Mouse (Mus musculus) forebrain, embryonic 12.5 days (tissue): ENCODE measurements around the gene Nampt. TPM values are rescaled to one million over a fixed set of nuclear protein-coding genes. Genes with fewer than 3 reads are reported as not detected.

Source experiments
- ATAC-seq: fragments of 200-750 bp; cut with Nextera tagmentation; 2 replicates; pipeline ENCODE4 v1.8.0; 2017; ENCODE audit warnings: moderate TSS enrichment; ENCODE audit not compliant: low FRiP score
- H3K27ac ChIP-seq: fragments of 300-500 bp; sonication (generic); 2 replicates; pipeline ENCODE4 v1.5.1; 2016; ENCODE audit warnings: mild to moderate bottlenecking
- H3K27me3 ChIP-seq: fragments of 300-500 bp; sonication (generic); 2 replicates; pipeline ENCODE4 v1.6.1; 2016; ENCODE audit warnings: mild to moderate bottlenecking
- H3K36me3 ChIP-seq: fragments of 300-500 bp; sonication (generic); replicated peaks from 2 replicates; pipeline ENCODE4 v1.6.1; 2016; ENCODE audit warnings: mild to moderate bottlenecking
- H3K4me1 ChIP-seq: fragments of 300-500 bp; sonication (generic); 2 replicates; pipeline ENCODE4 v1.6.1; 2016
- H3K4me2 ChIP-seq: fragments of 300-500 bp; sonication (generic); 2 replicates; pipeline ENCODE4 v1.6.1; 2016; ENCODE audit warnings: mild to moderate bottlenecking, moderate library complexity
- H3K4me3 ChIP-seq: fragments of 300-500 bp; sonication (generic); replicated peaks from 2 replicates; pipeline ENCODE4 v1.5.1; 2016; ENCODE audit warnings: mild to moderate bottlenecking
- H3K9ac ChIP-seq: fragments of 300-500 bp; sonication (generic); 2 replicates; pipeline ENCODE4 v1.6.1; 2016; ENCODE audit warnings: mild to moderate bottlenecking
- H3K9me3 ChIP-seq: fragments of 300-500 bp; sonication (generic); 2 replicates; pipeline ENCODE4 v1.6.1; 2016
- WGBS: fragments of 180-500 bp; shearing (Covaris S2); methylation state at CpG from one replicate; pipeline ENCODE4 v1.1.7; 2016; 5-methylcytosine and 5-hydroxymethylcytosine counted together
- polyA plus RNA-seq: library from polyadenylated mRNA; unstranded; fragments of >200 nt; fragmentation: Nextera tagmentation; extraction: Ambion mirVana; gene quantifications from 2 replicates; pipeline ENCODE4 v1.2.1, GENCODE M21; 2016

The Nampt gene
- polyA plus RNA-seq, 1 experiment from 2014 or later = 31.1 TPM

DNA sequence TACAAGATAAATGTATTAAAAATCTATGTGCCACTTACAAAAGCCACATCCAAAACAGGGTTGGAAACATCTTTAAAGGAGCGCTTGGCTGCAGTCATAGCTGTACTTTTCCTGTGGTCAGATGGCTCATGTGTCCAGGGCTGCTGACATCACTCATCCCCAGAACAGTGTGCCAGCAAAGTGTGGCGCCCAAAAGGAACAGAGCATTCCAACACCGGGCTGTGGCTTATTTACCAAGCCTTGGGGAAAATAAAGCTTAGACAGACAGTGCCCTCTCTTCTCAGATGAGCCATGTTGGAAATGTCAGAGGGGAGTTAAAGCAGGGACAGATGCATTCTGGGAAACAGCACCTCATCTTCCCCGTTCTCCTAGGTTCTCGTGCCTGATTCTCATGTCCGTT, 35.5 kb downstream of the Nampt start:
- peaks cover 20% of the 10 kb centered on the region for H3K36me3 ChIP-seq
- H3K27me3 ChIP-seq = no peaks in the 10 kb centered on the region
- WGBS = 90% methylated on average over 6 of the region's 6 CpGs
- H3K4me2 ChIP-seq = no peak overlapping the region
- no peaks in the 10 kb centered on the region for H3K9me3 ChIP-seq
- H3K4me1 ChIP-seq = no peaks in the 10 kb centered on the region
- no peak overlapping the region for H3K4me3 ChIP-seq
- no peak overlapping the region for H3K9ac ChIP-seq
- H3K27ac ChIP-seq = no peak overlapping the region
- ATAC-seq = no peak

DNA sequence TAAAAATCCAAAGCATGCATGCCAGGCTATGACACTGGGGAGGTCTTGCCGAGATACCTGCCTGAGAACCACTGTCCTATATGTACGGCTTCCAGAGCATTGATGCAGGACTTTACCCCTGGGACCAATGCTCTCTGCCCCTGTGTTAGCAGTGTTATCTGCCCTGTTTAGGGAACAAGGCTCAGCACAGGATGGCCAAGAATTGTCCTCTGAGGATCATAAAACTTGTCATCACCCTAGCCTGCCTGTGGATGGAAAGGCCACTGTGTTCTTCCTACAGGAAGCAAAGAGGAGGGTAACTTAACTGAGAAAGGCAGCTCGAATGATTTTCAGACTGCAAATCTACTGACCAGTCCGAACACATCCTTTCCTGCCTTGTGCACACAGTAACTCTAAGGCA, 36.1 kb downstream of the Nampt start:
- H3K4me1 ChIP-seq = no peaks in the 10 kb centered on the region
- H3K27ac ChIP-seq = no peak overlapping the region
- H3K4me2 ChIP-seq = no peak overlapping the region
- H3K4me3 ChIP-seq = no peak overlapping the region
- WGBS = 91% methylated on average over 4 of the region's 4 CpGs
- ATAC-seq = no peak
- H3K9ac ChIP-seq = no peak overlapping the region
- no peaks in the 10 kb centered on the region for H3K27me3 ChIP-seq
- H3K9me3 ChIP-seq = no peaks in the 10 kb centered on the region
- H3K36me3 ChIP-seq = peaks cover 14% of the 10 kb centered on the region

DNA sequence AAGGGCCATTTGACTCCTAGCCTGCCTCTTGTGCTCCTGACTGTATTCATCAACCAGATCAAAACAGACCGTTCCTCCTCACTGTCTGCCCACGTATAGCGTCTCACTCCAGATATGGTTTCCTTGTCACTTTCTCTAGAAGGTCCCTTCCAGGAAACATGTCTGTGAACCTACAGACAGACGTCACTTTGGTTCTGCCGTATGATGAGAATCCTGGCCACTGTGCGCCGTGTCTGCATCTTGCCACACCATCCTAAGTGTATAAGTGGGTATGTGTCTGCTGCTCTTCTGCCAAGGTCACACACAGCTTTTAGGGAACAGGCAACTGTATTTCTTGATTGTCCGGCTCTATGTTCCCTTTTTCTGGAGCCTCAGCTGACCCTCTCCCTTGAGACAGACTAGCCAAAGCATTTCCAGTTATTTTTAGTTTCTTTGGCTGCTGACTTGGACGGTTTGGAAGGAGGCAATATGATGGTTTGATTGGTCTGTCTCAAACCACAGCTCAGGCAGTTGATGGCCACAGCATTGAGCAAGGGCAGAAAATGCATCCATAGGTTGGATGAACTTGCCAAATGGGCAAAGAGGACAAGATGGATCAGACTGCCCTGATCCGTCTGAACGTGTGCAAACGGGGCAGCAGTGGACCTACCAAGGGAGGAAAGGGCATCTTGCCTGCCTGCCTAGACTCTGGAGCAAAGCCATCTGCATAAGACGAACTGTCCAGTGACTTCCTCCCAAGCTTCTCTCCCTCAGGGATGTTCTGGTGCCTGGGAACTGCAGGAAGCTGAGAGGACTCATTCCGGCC, 37.6 kb downstream of the Nampt start:
- ATAC-seq = no peak
- H3K36me3 ChIP-seq = peaks cover 10% of the 10 kb centered on the region; the same call in 1 of the 2 replicates
- no peak overlapping the region for H3K27ac ChIP-seq
- H3K4me3 ChIP-seq = no peak overlapping the region
- no peaks in the 10 kb centered on the region for H3K9me3 ChIP-seq
- WGBS = 92% methylated on average over 14 of the region's 14 CpGs
- no peak overlapping the region for H3K9ac ChIP-seq
- H3K4me2 ChIP-seq = no peak overlapping the region
- H3K27me3 ChIP-seq = no peaks in the 10 kb centered on the region
- H3K4me1 ChIP-seq = no peaks in the 10 kb centered on the region

DNA sequence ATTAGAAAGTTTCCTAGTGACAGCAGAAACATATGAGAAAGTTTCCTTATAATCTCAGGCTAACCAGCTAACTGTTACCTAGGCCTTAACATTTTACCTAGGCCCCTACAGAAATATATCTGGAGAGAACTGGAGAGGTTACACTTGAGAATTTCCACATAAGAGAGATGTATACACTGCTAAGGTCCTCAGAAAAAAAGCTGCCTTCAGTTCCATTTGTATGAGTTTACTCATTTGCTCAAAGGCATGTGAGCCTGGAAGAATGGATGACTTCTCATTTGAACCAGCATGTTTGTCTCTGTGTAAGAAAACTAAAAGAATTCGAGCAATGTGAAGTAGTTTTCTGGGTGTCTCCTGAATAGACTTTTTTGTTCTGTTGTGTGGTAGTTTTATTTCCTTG, 39.1 kb downstream of the Nampt start:
- Histone ChIP-seq H3K9ac (no peak overlapping the region), H3K36me3 (peaks cover 3% of the 10 kb centered on the region; the same call in 1 of the 2 replicates), H3K4me2 (no peak overlapping the region), H3K9me3 (no peaks in the 10 kb centered on the region), H3K27me3 (no peaks in the 10 kb centered on the region), H3K4me3 (no peak overlapping the region), H3K27ac (no peak overlapping the region), H3K4me1 (no peaks in the 10 kb centered on the region)
- WGBS = 79% methylated on average over 1 of the region's 1 CpGs
- no peak for ATAC-seq

DNA sequence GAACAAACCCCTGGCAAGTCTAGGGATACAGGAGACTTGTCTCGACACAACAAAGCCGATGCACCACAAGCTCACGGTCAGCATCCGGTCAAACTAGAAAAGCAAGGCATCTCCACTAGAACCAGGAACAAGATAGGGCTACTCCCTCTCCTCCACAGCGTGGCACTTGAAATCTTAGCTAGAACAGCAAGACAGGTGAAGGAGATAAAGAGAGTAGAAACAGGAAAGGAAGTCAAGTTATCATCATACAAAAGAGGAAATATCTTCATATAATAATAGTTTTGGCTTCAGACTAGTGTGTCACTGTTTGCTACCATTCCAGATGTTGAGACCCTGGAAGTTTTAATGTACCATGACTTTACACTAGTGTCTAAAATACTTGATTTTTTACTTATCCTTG, 41.5 kb downstream of the Nampt start:
- Histone ChIP-seq H3K9ac (no peak overlapping the region), H3K9me3 (no peaks in the 10 kb centered on the region), H3K4me1 (no peaks in the 10 kb centered on the region), H3K36me3 (no peaks in the 10 kb centered on the region), H3K27me3 (no peaks in the 10 kb centered on the region), H3K4me2 (no peak overlapping the region), H3K4me3 (no peak overlapping the region), H3K27ac (no peak overlapping the region)
- WGBS = 93% methylated on average over 5 of the region's 5 CpGs
- no peak for ATAC-seq

DNA sequence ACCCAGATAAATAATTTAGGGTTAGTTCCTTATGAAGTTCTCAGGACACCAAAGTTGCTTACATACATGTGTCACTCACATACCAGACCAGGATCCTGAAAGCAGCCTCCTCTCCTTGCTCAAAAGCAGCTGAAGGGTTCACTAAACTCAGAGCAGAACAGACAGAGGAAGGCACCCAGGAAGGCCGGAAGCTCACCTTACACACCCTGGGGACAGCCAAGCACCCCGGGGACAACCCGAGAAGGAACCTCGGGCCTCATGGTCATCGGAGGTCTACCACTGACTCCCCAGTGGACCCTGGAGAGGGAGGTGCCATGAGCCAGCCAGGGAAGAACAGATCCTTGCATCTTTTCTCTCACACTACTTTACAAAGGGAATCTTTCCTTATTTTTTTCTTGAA, 51.5 kb downstream of the Nampt start:
- H3K9me3 ChIP-seq = no peaks in the 10 kb centered on the region
- H3K27ac ChIP-seq = no peak overlapping the region
- H3K27me3 ChIP-seq = no peaks in the 10 kb centered on the region
- WGBS = 98% methylated on average over 5 of the region's 5 CpGs
- no peak for ATAC-seq
- no peaks in the 10 kb centered on the region for H3K4me1 ChIP-seq
- H3K36me3 ChIP-seq = no peaks in the 10 kb centered on the region
- H3K9ac ChIP-seq = no peak overlapping the region
- no peak overlapping the region for H3K4me2 ChIP-seq
- H3K4me3 ChIP-seq = no peak overlapping the region

DNA sequence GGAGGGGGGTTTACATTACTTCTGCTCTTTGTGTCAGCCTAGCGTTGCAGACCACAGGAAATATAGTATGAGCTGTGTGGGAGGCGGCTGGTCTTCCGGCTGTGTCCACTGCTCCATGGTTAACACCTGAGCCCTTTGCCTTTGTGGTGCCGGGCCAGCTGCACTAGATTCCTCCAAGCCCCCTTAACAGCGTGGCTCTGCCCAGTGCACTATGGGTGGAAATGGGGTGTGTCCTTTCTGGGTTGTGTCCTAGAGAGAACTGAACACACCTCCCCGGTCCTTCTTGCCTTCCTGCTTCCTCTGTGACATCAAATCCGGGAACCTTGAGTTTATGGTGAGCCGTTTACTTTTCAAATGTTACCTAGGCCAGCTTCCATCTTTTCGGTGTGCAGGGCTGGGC, 58.2 kb downstream of the Nampt start:
- no peak for ATAC-seq
- WGBS = 93% methylated on average over 9 of the region's 9 CpGs
- Histone ChIP-seq H3K27ac (no peak overlapping the region), H3K27me3 (no peaks in the 10 kb centered on the region), H3K4me1 (peaks cover 4% of the 10 kb centered on the region; the same call in 1 of the 2 replicates), H3K4me2 (no peak overlapping the region), H3K4me3 (no peak overlapping the region), H3K36me3 (no peaks in the 10 kb centered on the region), H3K9me3 (no peaks in the 10 kb centered on the region), H3K9ac (no peak overlapping the region)

DNA sequence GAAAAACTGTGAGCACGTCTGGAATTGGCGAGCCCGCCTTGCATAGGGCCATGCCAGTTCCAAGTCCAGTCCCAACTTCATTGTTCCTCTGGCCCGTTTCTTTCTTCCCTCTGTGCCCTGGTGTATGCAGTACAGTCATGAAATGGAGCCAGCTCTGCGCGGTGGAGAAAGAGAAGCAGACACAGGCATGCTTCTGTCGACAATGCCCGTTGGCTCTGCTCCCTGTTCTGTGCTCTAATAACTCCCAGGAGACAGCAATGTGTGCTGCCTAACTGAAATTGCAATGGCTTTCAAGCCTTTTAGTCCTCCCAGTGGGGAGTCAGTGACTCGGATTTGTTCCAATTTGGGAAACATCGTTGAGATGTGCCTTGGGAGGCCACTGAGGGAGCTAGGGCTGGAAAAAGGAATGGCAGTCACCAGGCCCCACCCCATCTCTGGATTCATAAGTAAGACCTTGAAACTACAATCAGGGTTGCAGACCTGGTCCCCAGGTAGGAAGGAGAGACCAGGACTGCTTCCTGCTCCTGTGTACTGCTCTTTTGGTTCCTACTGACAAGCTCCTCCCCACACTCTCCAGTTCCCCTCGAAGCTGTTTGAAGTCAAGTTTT, 58.7 kb downstream of the Nampt start:
- Histone ChIP-seq H3K9me3 (no peaks in the 10 kb centered on the region), H3K4me3 (no peak overlapping the region), H3K4me2 (no peak overlapping the region), H3K27me3 (no peaks in the 10 kb centered on the region), H3K9ac (no peak overlapping the region), H3K27ac (no peak overlapping the region), H3K4me1 (peaks cover 4% of the 10 kb centered on the region; the same call in 1 of the 2 replicates), H3K36me3 (no peaks in the 10 kb centered on the region)
- ATAC-seq = no peak
- WGBS = 70% methylated on average over 11 of the region's 11 CpGs

DNA sequence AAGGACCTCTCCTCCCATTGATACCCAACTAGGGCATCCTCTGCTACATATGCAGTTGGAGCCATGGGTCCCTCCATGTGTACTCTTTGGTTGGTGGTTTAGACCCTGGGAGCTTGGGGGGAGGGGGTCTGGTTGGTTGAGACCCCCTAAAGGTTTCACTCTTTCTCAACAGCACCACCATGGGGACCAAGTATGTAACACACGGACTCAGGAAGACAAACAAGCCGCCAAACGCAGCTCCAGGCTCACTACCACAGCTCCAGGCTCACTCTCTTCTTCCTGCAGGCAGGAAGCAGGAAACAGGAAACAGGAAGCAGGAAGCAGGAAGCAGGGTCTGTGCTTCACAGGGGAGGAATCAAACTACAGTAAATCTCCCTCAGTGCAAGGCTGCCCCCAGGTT, 60.0 kb downstream of the Nampt start:
- no peaks in the 10 kb centered on the region for H3K27me3 ChIP-seq
- no peaks in the 10 kb centered on the region for H3K9me3 ChIP-seq
- no peak for ATAC-seq
- no peaks in the 10 kb centered on the region for H3K36me3 ChIP-seq
- H3K27ac ChIP-seq = no peak overlapping the region
- H3K4me2 ChIP-seq = no peak overlapping the region
- WGBS = 81% methylated on average over 3 of the region's 3 CpGs
- H3K4me3 ChIP-seq = no peak overlapping the region
- no peak overlapping the region for H3K9ac ChIP-seq
- H3K4me1 ChIP-seq = peaks cover 4% of the 10 kb centered on the region; the same call in 1 of the 2 replicates

DNA sequence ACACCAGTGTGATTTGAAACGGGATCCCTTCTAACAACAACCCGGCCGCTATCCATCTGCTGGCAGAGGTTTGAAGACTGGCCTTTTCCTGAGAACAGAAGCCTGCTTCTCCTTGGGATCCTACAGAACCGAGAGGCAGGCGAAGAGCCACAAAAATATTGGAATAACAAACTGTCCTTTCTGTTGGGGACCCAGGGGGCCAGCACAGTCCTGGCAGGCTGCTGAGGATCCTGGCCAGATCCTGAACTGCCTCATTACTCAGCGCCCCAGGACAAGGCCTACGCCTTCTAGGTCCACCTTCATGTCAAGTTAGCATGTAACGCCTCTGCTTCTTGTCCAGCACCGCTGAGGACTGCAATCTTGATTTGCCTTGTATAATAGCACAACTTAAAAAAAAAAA, 65.0 kb downstream of the Nampt start:
- no peak for ATAC-seq
- Histone ChIP-seq H3K27me3 (no peaks in the 10 kb centered on the region), H3K4me2 (no peak overlapping the region), H3K27ac (no peak overlapping the region), H3K4me1 (no peaks in the 10 kb centered on the region), H3K4me3 (no peak overlapping the region), H3K9ac (no peak overlapping the region), H3K9me3 (no peaks in the 10 kb centered on the region), H3K36me3 (no peaks in the 10 kb centered on the region)
- WGBS = 89% methylated on average over 9 of the region's 9 CpGs

DNA sequence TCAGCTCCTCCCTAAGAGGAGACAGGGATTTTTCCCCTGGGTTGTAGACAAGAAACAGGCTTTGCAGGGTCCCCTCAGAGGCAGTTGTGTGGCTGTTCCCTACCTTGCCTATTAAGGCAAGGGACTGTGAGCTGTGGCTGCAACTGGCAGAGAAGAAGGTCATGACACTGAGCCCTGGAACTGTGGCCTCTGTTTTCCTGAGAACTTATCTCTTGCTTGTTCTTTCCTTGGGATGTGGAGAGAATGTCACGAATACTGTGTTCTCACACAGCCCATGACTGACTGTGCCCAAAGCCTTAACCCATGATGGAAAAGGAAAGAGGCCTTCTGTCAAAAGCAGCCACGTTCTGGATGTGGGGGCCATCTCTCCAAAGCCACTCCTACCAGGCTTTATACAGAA, 65.7 kb downstream of the Nampt start:
- Histone ChIP-seq H3K27ac (no peak overlapping the region), H3K9ac (no peak overlapping the region), H3K9me3 (no peaks in the 10 kb centered on the region), H3K4me3 (no peak overlapping the region), H3K4me2 (no peak overlapping the region), H3K4me1 (no peaks in the 10 kb centered on the region), H3K36me3 (no peaks in the 10 kb centered on the region), H3K27me3 (no peaks in the 10 kb centered on the region)
- WGBS = 70% methylated on average over 2 of the region's 2 CpGs
- ATAC-seq = no peak

DNA sequence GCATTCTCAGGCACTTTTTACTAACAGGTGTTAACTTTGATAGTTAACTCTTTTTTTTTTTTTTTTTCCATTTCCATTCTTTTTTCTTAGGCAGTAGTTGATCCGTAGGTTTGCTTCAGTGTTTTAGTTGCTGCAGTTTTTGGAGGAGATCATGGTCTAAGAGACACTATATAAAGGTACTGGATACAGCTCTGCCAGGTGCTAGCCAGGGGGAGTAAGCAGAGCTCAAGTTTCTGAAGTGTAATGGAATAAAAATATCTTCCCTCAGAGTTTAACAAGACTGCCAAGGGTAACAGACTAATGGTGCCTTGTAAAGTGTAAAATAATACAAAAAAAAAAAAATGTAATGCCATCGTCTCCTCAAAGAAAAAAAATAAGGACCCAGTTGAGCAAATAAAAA, 67.0 kb downstream of the Nampt start:
- WGBS = 94% methylated on average over 2 of the region's 2 CpGs
- Histone ChIP-seq H3K27ac (no peak overlapping the region), H3K36me3 (no peaks in the 10 kb centered on the region), H3K9ac (no peak overlapping the region), H3K4me3 (no peak overlapping the region), H3K4me2 (no peak overlapping the region), H3K4me1 (no peaks in the 10 kb centered on the region), H3K27me3 (no peaks in the 10 kb centered on the region), H3K9me3 (no peaks in the 10 kb centered on the region)
- ATAC-seq = no peak

DNA sequence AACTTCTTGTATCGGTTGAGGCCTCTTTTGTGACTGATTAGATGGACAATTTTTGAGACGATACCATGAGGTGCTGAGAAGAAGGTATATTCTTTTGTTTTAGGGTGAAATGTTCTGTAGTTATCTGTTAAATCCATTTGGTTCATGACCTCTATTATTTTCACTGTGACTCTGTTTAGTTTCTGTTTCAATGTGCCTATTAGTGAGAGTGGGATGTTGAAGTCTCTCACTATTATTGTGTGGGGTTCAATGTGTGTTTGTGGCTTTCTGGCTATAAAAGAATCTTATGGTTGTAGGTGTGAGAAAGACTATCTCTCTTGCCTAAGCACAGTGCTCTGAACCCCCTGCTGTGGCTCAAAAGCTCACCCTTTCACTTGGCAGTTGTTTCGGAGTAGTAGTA, 68.9 kb downstream of the Nampt start:
- Histone ChIP-seq H3K9ac (no peak overlapping the region), H3K4me1 (0 out of 2 replicates have a peak, but pooled peaks cover under 1% of the 10 kb centered on the region), H3K4me3 (no peak overlapping the region), H3K36me3 (no peaks in the 10 kb centered on the region), H3K9me3 (no peaks in the 10 kb centered on the region), H3K4me2 (no peak overlapping the region), H3K27me3 (0 out of 2 replicates have a peak, but pooled peaks cover 3% of the 10 kb centered on the region), H3K27ac (no peak overlapping the region)
- ATAC-seq = no peak
- 88% methylated on average over 3 of the region's 3 CpGs for WGBS
